Mouse (Mus musculus) urinary bladder, postnatal 14 days (tissue): Measurements from ENCODE around the gene a.

Experiments used
- DNase-seq: peaks from one replicate; pipeline ENCODE4 v3.0.0; 2021; ENCODE audit warnings: low spot score

a gene

GRCm38 (mm10) chr2:155098720-155099380 lies 307.6 kb downstream of the a start:
- no peak for DNase-seq

GRCm38 (mm10) chr2:155099421-155099820 lies 308.2 kb downstream of the a start:
- peak; percentile 22 for DNase-seq

DNA sequence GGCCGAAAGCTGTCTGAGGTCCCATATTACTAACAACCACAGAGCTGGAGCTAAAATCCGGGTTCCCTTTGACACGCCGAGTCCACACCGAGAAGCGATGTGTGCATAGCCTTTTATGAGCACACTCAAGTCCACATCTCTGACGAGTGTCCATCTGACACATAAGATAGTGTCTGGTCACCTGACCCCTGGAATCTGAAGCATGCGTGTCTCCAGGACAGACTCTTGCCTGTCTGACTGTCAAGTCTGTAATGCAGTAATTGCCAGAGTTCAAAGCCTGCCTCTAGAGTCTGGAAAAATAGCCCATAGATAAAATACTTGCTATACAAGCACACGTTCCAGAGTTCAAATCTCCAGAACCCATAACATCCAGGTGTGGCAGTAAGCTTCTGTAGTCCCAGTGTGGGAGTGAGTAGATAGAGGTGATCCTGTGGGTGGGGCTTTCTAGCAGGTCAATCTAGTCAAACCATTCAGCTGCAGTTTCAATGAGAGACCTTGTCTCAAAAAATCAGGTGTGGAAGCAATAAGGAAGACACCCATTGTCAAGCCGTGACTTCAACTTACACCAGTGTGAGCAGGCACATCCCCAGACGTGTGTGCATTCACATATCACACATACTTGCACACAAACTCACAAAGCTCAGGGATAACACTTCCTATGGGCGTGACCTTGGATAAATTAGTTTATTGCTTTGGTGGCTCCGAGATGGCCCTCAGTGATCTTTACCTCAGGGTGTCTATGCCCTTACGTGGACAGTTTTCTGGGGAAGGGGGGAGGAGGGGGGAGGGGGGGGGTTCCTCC lies 309.0 kb downstream of the a start:
- DNase-seq: no peak
